Mouse (Mus musculus): Measurements from ENCODE around the gene Atp2c2. TPM values are rescaled to one million over a fixed set of nuclear protein-coding genes. Genes with fewer than 3 reads are reported as not detected.

Atp2c2 gene
- polyA plus RNA-seq, 1 experiment, result not detected

DNA sequence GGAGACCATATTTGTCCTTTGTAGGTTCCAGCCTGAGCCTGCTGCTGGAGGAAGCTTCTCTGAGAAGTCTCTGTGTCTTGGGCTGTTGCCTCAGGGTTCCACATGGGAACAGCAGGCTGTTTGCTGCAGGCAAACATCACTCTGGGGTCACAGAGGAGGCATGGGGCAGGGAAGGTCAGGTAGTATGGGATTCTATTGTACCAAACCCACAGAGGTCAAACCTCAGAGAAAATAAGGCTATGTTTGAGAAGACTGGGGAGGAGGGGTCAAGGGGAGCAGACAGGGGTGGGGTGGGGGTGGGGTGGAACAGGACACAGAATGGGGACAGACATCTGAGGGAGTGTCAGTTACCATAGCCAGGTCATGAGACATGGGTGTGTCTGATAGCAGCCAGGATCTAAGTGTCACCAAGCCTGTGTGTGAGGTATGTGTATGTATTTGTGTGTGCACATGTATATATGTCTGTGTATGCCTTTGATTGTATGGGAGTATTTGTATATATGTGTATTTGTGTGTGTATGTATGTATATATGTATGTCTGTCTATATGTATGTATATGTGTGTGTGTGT is 17.0 kb downstream of the Atp2c2 start:
- no peaks in the 10 kb centered on the region; the same call in 1 of the 2 replicates for H3K4me1 ChIP-seq (ENCODE audit: control insufficient read depth, insufficient read depth, insufficient read length, low read length)
- H3K27ac ChIP-seq (replicated peaks; ENCODE audit: low read depth, low read length), result no peak overlapping the region
- no peak overlapping the region for H3K4me3 ChIP-seq (ENCODE audit: insufficient read depth, low read depth, low read length)

DNA sequence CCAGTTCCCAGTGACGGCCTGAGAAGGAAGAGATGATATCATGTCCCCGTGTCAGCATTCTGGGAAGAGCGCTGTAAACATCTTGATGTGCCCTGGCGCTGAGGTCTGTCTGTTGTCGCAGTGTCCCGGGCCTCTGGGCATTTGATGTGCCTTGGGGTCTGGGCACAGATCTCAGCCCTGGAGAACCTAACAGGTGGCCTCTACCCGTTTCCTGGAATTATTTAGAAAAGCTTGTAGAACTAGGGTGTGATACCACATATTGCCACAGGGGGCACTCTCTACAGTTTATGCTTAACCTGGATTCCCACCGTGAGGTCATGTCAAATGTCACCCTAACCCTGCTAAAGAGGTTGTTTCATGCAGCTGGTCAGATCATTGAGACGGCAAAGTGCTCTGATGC is 18.0 kb downstream of the Atp2c2 start:
- H3K4me3 ChIP-seq (ENCODE audit: insufficient read depth, low read depth, low read length), result no peak overlapping the region
- no peak overlapping the region for H3K27ac ChIP-seq (replicated peaks; ENCODE audit: low read depth, low read length)
- no peaks in the 10 kb centered on the region; the same call in 1 of the 2 replicates for H3K4me1 ChIP-seq (ENCODE audit: control insufficient read depth, insufficient read depth, insufficient read length, low read length)

DNA sequence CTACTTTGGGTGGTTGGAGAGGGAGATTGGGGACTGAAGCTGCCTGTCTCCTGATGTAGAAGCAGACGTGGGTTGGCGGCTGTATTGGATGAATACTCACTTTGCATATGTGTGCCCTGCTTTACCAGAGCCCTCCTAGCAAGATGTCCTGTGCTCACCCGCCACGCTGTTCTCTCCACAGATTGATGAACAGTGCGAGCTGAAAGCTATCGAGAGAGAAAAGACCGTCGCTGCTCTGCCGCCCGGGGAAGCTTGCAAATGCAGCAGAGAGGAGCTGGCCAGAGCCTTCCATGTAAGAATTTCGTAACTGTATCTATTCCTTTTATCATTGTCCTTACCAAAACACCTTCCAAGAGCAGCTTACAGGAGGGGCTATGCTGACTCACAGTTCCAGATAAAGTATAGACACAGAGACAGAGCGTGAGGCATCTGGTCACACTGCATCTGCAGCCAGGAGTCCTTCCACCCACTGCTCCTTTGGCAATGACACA is 19.2 kb downstream of the Atp2c2 start:
- Histone ChIP-seq H3K27ac (replicated peaks; ENCODE audit: low read depth, low read length) (no peak overlapping the region), H3K4me1 (ENCODE audit: control insufficient read depth, insufficient read depth, insufficient read length, low read length) (no peaks in the 10 kb centered on the region; the same call in 1 of the 2 replicates), H3K4me3 (ENCODE audit: insufficient read depth, low read depth, low read length) (no peak overlapping the region)

DNA sequence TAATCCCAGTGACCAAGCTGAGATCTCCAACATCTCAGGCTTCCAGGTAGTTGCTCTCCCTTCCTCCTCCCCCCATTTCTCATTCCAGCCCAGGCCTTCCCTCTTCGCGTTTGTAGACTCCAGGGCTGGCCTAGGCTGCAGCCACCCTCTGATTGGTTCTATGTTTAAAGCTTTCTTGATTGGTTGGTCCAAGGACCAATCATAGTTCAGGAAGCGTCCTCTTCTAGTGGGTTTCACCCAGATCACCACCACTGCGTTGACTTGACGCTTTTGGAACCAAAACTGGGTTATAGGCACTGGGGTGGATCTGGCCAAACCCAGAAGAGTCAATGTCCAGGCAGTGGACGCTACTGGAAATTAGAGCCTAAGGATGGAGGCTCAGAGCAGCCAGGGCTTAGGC is 22.5 kb downstream of the Atp2c2 start:
- Histone ChIP-seq H3K27ac (replicated peaks; ENCODE audit: low read depth, low read length) (no peak overlapping the region), H3K4me3 (ENCODE audit: insufficient read depth, low read depth, low read length) (no peak overlapping the region), H3K4me1 (ENCODE audit: control insufficient read depth, insufficient read depth, insufficient read length, low read length) (no peaks in the 10 kb centered on the region)

DNA sequence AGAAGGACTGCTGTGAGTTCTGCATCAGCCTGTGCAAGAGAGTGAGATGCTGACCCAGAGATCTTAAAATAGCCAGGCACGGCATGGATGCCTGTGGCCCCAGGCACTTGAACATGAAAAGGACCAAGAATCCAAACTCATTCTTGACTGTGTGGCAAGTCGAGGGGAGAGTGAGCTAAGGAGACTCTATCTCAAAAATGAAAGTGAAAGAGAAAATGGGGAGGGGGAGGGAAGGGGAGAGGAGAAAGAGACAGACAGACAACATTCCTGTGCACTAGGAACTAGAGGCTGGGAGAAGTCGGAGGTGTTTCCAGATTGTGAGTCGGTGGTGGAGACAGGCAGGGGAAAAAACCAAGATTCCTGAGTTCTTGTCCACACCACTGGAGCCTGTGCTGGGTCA is 23.9 kb downstream of the Atp2c2 start:
- Histone ChIP-seq H3K4me1 (ENCODE audit: control insufficient read depth, insufficient read depth, insufficient read length, low read length) (no peaks in the 10 kb centered on the region), H3K27ac (replicated peaks; ENCODE audit: low read depth, low read length) (no peak overlapping the region), H3K4me3 (ENCODE audit: insufficient read depth, low read depth, low read length) (no peak overlapping the region)

DNA sequence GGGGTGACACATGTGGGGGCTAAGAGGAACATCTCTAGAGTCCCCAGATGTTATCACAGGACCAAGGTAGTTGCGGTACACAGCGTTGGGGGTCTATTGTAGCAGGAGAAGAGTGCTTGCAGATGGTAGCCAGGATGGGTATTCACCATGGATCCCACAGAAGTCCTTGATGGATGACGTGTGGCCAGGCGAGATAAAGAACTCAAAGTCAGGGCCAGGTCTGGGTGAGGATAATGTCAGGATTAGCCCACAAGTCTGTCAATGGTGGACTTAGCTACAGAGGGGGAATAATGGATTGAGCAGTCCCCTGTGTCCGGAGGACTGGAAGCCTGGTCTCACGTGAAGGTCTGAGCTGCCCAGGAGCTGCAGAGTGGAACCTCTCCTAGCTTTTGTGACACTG is 24.8 kb downstream of the Atp2c2 start:
- Histone ChIP-seq H3K27ac (replicated peaks; ENCODE audit: low read depth, low read length) (no peak overlapping the region), H3K4me3 (ENCODE audit: insufficient read depth, low read depth, low read length) (no peak overlapping the region), H3K4me1 (ENCODE audit: control insufficient read depth, insufficient read depth, insufficient read length, low read length) (no peaks in the 10 kb centered on the region)

DNA sequence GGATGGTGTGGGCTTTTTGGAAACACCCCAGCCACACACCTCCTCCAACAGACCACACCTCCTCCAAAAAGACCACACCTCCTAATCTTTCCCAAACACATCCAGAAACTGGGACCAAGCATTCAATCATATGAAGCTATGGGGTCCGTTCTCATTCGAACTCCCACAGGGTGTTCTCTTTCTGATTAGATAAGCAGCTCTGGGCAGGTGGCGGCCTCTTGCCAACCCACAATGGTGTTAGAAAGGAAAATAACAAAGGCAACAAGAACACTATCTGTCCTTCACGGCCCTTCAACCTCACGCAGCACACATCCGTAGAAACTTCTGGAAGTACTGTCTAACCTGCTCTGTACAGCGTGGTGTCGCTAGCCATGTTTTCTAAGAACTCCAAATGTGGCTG is 27.3 kb downstream of the Atp2c2 start:
- H3K4me1 ChIP-seq (ENCODE audit: control insufficient read depth, insufficient read depth, insufficient read length, low read length), result no peaks in the 10 kb centered on the region
- no peak overlapping the region for H3K4me3 ChIP-seq (ENCODE audit: insufficient read depth, low read depth, low read length)
- H3K27ac ChIP-seq (replicated peaks; ENCODE audit: low read depth, low read length), result no peak overlapping the region

DNA sequence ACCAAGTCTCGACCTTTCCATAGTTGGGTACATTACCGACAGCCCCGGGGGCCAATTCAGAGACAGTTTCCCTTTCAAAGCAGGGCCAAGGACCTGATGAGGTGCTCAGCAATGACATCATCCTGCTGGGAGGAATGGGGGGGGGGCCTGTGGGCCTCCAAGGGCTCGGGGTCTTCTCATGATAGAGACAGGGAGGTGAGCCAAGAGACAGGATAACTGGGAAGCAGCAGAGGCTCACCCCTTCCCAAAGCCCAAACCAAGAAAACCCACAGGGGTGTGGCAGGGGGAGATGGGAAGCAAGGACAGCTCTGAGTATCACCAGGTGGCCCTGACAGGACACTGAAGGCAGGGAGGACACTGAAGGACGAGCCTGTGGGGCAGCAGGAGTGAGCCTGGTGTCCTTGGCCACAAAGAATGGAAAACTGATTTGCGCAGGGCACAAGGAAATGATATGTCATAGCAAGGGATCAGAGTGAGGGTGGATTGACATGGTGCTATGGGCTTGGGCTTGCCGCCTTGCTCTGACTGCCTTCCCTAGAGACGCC is 28.6 kb downstream of the Atp2c2 start:
- H3K4me3 ChIP-seq (ENCODE audit: insufficient read depth, low read depth, low read length), result no peak overlapping the region
- H3K27ac ChIP-seq (replicated peaks; ENCODE audit: low read depth, low read length), result no peak overlapping the region
- no peaks in the 10 kb centered on the region for H3K4me1 ChIP-seq (ENCODE audit: control insufficient read depth, insufficient read depth, insufficient read length, low read length)

DNA sequence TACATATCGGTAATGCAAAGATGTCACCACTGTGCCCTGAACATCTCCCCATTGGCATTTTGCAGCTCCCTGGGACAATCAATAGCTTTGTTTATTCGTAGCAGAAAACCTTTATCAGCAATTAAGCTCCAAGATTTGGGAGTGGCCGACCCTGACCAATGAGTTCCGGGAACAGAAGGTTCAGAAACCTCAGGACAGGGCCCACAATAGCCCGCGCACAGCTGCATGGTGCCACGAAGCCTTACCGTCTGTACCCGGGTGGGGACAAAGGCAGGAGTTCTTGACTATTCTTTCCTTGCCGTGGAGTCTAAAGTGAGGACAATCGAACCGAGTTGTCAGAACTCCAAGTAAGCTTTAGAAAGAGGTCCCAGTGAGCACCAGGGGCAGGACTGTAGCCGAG is 32.3 kb downstream of the Atp2c2 start:
- Histone ChIP-seq H3K4me1 (ENCODE audit: control insufficient read depth, insufficient read depth, insufficient read length, low read length) (no peaks in the 10 kb centered on the region), H3K27ac (replicated peaks; ENCODE audit: low read depth, low read length) (no peak overlapping the region), H3K4me3 (ENCODE audit: insufficient read depth, low read depth, low read length) (no peak overlapping the region)

DNA sequence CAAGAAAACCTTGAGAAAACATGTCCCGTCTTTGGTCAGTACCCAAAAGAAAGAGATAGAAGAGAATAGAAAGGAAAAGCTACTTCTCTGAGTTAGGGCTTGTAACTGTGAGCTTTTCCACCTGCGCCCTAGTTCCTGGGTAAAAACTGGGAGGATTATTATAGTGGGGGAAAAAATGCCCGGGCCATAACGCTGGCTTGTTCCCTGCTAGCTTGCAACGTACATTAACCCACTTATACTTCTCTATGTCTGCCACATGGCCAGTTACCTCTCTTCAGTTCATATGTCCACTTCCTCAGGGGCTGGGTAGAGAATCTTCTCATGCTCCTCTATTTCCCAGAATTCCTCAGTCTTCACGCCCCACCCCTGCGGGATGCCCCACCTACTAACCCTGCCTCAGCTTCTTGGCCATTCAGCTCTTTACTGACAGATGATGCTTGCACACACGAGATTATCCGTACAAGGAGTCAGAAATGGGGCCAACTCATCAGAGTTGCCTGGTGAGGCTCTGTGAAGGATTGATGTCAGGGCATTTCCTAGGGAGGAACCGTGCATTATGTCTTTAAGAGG is 36.6 kb downstream of the Atp2c2 start:
- Histone ChIP-seq H3K4me3 (ENCODE audit: insufficient read depth, low read depth, low read length) (no peak overlapping the region), H3K4me1 (ENCODE audit: control insufficient read depth, insufficient read depth, insufficient read length, low read length) (no peaks in the 10 kb centered on the region), H3K27ac (replicated peaks; ENCODE audit: low read depth, low read length) (no peak overlapping the region)

DNA sequence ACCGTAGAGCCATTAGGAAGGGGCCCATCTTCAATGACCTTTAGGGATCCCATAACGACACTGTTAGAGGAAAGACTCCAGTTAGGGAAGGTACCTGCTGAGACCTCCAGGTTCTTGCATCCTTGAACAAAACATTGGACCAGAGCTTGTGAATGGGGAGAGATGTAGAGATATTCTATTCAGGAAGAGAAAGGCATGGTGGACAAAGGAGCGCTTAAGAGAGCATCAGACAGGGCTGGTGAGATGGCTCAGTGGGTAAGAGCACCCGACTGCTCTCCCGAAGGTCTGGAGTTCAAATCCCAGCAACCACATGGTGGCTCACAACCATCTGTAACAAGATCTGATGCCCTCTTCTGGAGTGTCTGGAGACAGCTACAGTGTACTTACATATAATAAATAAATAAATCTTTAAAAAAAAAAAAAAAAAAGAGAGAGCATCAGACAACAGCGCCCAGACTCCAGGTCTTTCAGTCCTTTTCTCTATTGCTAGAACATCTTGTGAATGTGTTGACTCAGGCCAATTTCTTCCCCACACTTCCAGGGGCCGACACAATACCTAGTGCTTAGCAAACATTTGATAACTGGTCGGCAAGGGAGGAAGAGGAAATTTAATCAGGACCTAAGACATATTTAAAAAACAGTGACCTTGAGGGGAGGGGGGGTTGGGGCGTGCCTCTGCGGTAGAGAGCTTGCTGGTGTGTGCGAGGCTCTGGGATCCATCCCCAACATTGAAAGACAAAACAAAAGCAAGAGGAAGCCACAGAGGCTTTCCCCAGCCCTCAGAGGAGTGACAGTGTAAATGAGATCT is 37.5 kb downstream of the Atp2c2 start:
- peak overlapping the region; percentile 23 for H3K27ac ChIP-seq (replicated peaks; ENCODE audit: low read depth, low read length)
- H3K4me3 ChIP-seq (ENCODE audit: insufficient read depth, low read depth, low read length), result no peak overlapping the region
- H3K4me1 ChIP-seq (ENCODE audit: control insufficient read depth, insufficient read depth, insufficient read length, low read length), result no peaks in the 10 kb centered on the region

DNA sequence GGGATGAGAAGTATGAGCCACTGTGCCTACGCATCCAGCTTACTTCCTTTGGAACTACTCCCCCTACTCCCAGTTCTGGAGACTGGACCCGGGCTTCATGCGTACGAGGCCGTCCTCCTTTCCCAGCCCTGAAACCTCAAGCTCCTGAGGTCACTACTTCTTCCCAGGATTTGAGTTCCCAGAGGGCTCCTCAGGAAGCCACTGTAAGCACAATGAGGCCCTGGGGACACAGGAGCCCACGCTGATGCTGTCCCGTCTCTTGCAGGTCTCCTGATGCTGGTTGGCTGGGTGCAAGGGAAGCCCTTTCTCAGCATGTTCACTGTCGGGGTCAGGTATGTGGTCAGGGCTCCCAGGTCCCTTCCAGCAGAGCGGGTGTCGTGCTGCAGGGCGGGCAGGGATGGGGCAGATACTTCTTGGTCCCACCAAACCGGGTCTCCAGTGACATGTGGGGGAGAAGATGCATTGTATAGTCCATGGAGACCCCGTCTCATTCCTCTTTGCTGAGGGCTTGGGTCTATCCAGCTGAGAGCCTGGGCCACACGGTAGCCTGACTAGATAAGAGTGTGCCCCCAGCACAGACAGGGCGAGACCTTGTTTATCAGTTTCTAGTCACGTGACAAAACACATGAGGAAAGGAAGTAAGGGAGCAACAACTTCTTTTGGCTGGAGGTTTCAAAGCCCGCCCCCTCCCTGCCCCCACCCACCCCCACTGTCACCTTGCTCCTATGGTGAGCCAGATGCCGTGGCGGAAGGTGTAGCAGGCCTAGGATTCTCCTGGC is 38.5 kb downstream of the Atp2c2 start:
- H3K4me3 ChIP-seq (ENCODE audit: insufficient read depth, low read depth, low read length), result no peak overlapping the region
- H3K27ac ChIP-seq (replicated peaks; ENCODE audit: low read depth, low read length), result peak overlapping the region; percentile 23; the same call in 1 of the 2 replicates
- H3K4me1 ChIP-seq (ENCODE audit: control insufficient read depth, insufficient read depth, insufficient read length, low read length), result no peaks in the 10 kb centered on the region

DNA sequence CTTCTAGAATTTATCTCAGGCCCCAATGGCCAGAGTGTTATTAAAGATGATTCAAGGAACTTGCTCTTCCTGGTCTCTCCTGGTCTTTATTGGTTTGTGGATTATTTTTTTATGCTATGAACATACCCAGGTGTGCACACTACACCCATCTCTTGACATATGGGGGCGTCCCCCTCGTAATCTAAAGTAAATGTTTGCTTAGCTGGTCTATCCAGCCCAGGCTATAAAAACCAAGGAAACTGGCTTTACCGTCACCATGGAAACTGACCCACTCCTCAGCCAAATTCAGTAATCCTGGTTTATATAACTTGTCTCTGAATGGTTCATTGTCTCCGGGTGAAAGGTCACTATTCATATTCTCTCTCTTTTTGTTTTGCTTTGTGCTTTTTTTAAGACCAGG is 40.8 kb downstream of the Atp2c2 start:
- Histone ChIP-seq H3K27ac (replicated peaks; ENCODE audit: low read depth, low read length) (no peak overlapping the region), H3K4me3 (ENCODE audit: insufficient read depth, low read depth, low read length) (no peak overlapping the region), H3K4me1 (ENCODE audit: control insufficient read depth, insufficient read depth, insufficient read length, low read length) (no peaks in the 10 kb centered on the region)

DNA sequence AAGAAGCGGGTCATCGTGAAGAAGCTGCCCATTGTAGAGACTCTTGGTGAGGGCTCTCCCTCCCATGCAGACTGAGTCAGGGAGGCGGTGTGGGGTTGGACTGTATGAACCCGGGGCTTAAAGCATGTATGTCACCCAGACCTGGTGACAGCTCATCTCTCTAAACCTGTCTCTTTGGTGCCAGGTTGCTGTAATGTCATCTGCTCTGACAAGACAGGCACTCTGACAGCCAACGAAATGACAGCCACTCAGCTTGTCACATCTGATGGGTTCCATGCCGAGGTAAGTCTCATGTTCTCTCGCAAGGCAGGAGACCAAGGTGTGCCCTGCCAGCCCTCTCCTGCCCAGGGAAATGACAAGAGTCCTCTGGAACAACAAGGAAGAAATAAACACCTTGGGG is 42.6 kb downstream of the Atp2c2 start:
- Histone ChIP-seq H3K27ac (replicated peaks; ENCODE audit: low read depth, low read length) (no peak overlapping the region), H3K4me1 (ENCODE audit: control insufficient read depth, insufficient read depth, insufficient read length, low read length) (no peaks in the 10 kb centered on the region), H3K4me3 (ENCODE audit: insufficient read depth, low read depth, low read length) (no peak overlapping the region)
